Mouse (Mus musculus): ENCODE measurements at regions not wholly inside any gene's neighbourhood (a gene's known extent, or its start where the extent isn't known, plus 50 kb on each side); places are given as distances from the start of the nearest gene placed in this dataset.

DNA sequence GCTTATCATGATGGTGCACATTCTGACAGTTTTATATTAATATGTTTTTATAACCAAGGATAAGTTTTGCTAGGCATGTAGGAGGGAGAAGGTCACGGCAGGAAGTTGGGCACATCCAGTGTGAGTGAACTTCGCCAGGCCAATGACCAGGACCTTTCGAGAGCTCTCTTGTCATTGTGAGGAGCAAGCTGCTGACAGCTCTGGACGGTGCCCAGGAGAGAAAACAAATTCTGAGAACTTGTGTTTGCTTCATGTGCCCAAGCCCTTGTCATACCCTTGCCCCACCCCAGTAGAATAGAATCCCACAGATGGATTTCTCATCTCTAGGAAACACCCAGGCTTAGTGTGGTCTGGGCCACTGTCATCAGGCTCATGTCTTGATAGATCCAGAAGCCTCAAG, 304.5 kb upstream of the Ddhd1 start:
- Histone ChIP-seq H3K4me1 (ENCODE audit: control insufficient read depth, insufficient read depth, insufficient read length) (no peaks in the 10 kb centered on the region), H3K36me3 (ENCODE audit: control insufficient read depth, insufficient read depth, low read length) (no peaks in the 10 kb centered on the region), H3K27ac (ENCODE audit: insufficient read depth, low read length) (no peak overlapping the region), H3K27me3 (ENCODE audit: control insufficient read depth, insufficient read depth, low read length) (no peaks in the 10 kb centered on the region), H3K4me3 (ENCODE audit: extremely low read depth, insufficient read depth, insufficient read length) (no peak overlapping the region)
- no peak for DNase-seq (ENCODE audit: low read depth in 1 of 2, low spot score in 2 of 2)
- 83% methylated on average over 4 of the region's 4 CpGs for WGBS
- TF ChIP-seq POLR2A (IDR thresholded peaks at IDR 0.05; ENCODE audit: low read depth, low read length) (no peak), CTCF (IDR thresholded peaks at IDR 0.05; ENCODE audit: extremely low read depth, insufficient read depth, insufficient read length, insufficient replicate concordance) (no peak)

GRCm38 (mm10) chr14:45964043-45964442, 306.1 kb upstream of the Ddhd1 start:
- H3K27ac ChIP-seq (ENCODE audit: insufficient read depth, low read length): no peak overlapping the region
- no peak for DNase-seq (ENCODE audit: low read depth in 1 of 2, low spot score in 2 of 2)
- no peaks in the 10 kb centered on the region for H3K4me1 ChIP-seq (ENCODE audit: control insufficient read depth, insufficient read depth, insufficient read length)
- 90% methylated on average over 7 of the region's 7 CpGs for WGBS
- no peak overlapping the region for H3K4me3 ChIP-seq (ENCODE audit: extremely low read depth, insufficient read depth, insufficient read length)
- TF ChIP-seq CTCF (IDR thresholded peaks at IDR 0.05; ENCODE audit: extremely low read depth, insufficient read depth, insufficient read length, insufficient replicate concordance): no peak
- no peaks in the 10 kb centered on the region for H3K36me3 ChIP-seq (ENCODE audit: control insufficient read depth, insufficient read depth, low read length)
- no peaks in the 10 kb centered on the region for H3K27me3 ChIP-seq (ENCODE audit: control insufficient read depth, insufficient read depth, low read length)

- H3K27ac ChIP-seq (ENCODE audit: insufficient read depth, low read length): no peak overlapping the region
- DNase-seq (ENCODE audit: low read depth in 1 of 2, low spot score in 2 of 2): no peak
These were observed 325.4 kb upstream of the Ddhd1 start for GRCm38 (mm10) chr14:45983206-45983857.

GRCm38 (mm10) chr14:45984135-45984892, 326.4 kb upstream of the Ddhd1 start:
- TF ChIP-seq POLR2A (IDR thresholded peaks at IDR 0.05; ENCODE audit: low read depth, low read length) (no peak), CTCF (IDR thresholded peaks at IDR 0.05; ENCODE audit: extremely low read depth, insufficient read depth, insufficient read length, insufficient replicate concordance) (no peak)
- Histone ChIP-seq H3K27ac (ENCODE audit: insufficient read depth, low read length) (no peak overlapping the region), H3K36me3 (ENCODE audit: control insufficient read depth, insufficient read depth, low read length) (no peaks in the 10 kb centered on the region), H3K4me1 (ENCODE audit: control insufficient read depth, insufficient read depth, insufficient read length) (no peaks in the 10 kb centered on the region), H3K4me3 (ENCODE audit: extremely low read depth, insufficient read depth, insufficient read length) (no peak overlapping the region), H3K27me3 (ENCODE audit: control insufficient read depth, insufficient read depth, low read length) (no peaks in the 10 kb centered on the region)
- 85% methylated on average over 20 of the region's 20 CpGs for WGBS
- DNase-seq (ENCODE audit: low read depth in 1 of 2, low spot score in 2 of 2): no peak

More at GRCm38 (mm10) chr14:45983206-45983857, 325.4 kb upstream of the Ddhd1 start:
- 76% methylated on average over 7 of the region's 7 CpGs for WGBS
- TF ChIP-seq CTCF (IDR thresholded peaks at IDR 0.05; ENCODE audit: extremely low read depth, insufficient read depth, insufficient read length, insufficient replicate concordance) (no peak), POLR2A (IDR thresholded peaks at IDR 0.05; ENCODE audit: low read depth, low read length) (no peak)
- Histone ChIP-seq H3K4me1 (ENCODE audit: control insufficient read depth, insufficient read depth, insufficient read length) (no peaks in the 10 kb centered on the region), H3K4me3 (ENCODE audit: extremely low read depth, insufficient read depth, insufficient read length) (no peak overlapping the region), H3K36me3 (ENCODE audit: control insufficient read depth, insufficient read depth, low read length) (no peaks in the 10 kb centered on the region), H3K27me3 (ENCODE audit: control insufficient read depth, insufficient read depth, low read length) (no peaks in the 10 kb centered on the region)

DNA sequence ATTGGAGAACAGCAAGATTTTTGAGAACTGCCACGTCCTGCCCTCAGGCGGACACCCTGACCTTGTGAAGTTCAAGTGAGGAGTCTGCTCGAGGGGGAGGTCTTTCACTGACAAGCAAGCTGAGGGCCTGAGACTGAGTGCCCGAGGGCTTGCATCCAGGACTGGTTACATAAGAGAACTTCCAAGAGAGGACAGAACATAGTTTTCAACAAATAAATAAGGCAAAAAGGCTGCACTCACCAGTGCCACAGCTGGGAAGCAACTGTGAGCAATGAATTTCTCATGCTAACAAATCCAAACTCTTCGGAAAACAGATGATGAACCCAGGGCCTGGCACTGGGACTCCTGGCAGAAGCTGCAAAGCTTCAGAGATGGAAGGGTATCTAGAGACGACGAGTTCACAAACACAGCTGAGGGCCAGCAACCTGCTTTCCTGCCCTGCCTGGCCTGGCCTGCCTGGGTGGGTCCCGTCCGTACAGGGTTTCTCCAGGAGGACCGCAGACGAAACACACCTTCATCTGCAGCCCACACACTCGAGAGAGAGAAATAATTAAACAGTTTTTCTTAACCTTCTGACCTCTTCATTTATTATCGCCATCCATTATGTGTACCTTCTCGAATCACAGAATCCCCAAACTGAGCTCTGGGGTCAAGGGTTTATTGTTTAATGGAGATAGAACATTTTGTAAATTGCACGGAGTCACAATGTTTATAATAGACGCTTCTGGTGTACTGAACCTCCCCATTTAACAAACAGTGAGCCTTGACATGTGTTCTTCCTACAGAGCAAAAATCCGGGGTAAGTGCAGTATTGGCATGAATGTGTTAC, 334.3 kb upstream of the Ddhd1 start:
- no peaks in the 10 kb centered on the region for H3K27me3 ChIP-seq (ENCODE audit: control insufficient read depth, insufficient read depth, low read length)
- no peak overlapping the region for H3K4me3 ChIP-seq (ENCODE audit: extremely low read depth, insufficient read depth, insufficient read length)
- no peaks in the 10 kb centered on the region for H3K4me1 ChIP-seq (ENCODE audit: control insufficient read depth, insufficient read depth, insufficient read length)
- H3K36me3 ChIP-seq (ENCODE audit: control insufficient read depth, insufficient read depth, low read length): no peaks in the 10 kb centered on the region
- DNase-seq (ENCODE audit: low read depth in 1 of 2, low spot score in 2 of 2): no peak
- H3K27ac ChIP-seq (ENCODE audit: insufficient read depth, low read length): no peak overlapping the region
- TF ChIP-seq CTCF (IDR thresholded peaks at IDR 0.05; ENCODE audit: extremely low read depth, insufficient read depth, insufficient read length, insufficient replicate concordance) (no peak), POLR2A (IDR thresholded peaks at IDR 0.05; ENCODE audit: low read depth, low read length) (no peak)
- WGBS: 73% methylated on average over 17 of the region's 17 CpGs

DNA sequence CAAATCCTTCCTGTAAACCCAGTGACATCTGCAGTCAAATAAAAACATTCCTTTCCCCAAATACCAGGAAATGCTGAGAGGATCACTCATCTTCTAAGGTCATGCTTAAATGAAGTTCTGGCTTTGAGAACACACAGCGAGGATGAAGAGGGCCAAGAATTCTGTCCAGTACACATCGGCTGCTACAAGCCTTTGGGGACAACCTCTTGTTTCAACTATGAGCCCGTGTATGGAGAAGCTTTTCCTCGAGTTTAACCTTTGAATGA, 334.9 kb upstream of the Ddhd1 start:
- no peak for DNase-seq (ENCODE audit: low read depth in 1 of 2, low spot score in 2 of 2)
- 69% methylated on average over 4 of the region's 4 CpGs for WGBS

More for the DNA sequence above, 334.9 kb upstream of the Ddhd1 start:
- no peak for TF ChIP-seq CTCF (IDR thresholded peaks at IDR 0.05; ENCODE audit: extremely low read depth, insufficient read depth, insufficient read length, insufficient replicate concordance)
- TF ChIP-seq POLR2A (IDR thresholded peaks at IDR 0.05; ENCODE audit: low read depth, low read length): no peak
- Histone ChIP-seq H3K4me1 (ENCODE audit: control insufficient read depth, insufficient read depth, insufficient read length) (no peaks in the 10 kb centered on the region), H3K27ac (ENCODE audit: insufficient read depth, low read length) (no peak overlapping the region), H3K27me3 (ENCODE audit: control insufficient read depth, insufficient read depth, low read length) (no peaks in the 10 kb centered on the region), H3K36me3 (ENCODE audit: control insufficient read depth, insufficient read depth, low read length) (no peaks in the 10 kb centered on the region), H3K4me3 (ENCODE audit: extremely low read depth, insufficient read depth, insufficient read length) (no peak overlapping the region)
